Mouse (Mus musculus) cortical plate, adult 2 months (tissue): ENCODE data around the gene Lztfl1.

Experiments used
- CTCF ChIP-seq: fragments of 200-500 bp; IDR thresholded peaks from 2 replicates; pipeline ENCODE4 v1.5.1; 2011; ENCODE audit warnings: mild to moderate bottlenecking, control low read depth, low read length; ENCODE audit not compliant: insufficient read depth; ENCODE audit errors: extremely low read depth
- POLR2A ChIP-seq: fragments of 200-500 bp; IDR thresholded peaks from 2 replicates; pipeline ENCODE4 v1.6.1; 2011; ENCODE audit warnings: mild to moderate bottlenecking, low read length, control low read depth; ENCODE audit not compliant: insufficient read depth; ENCODE audit errors: extremely low read depth

- TF ChIP-seq CTCF: no peak
- TF ChIP-seq POLR2A: no peak
These were observed 67.5 kb downstream of the Lztfl1 start for GRCm38 (mm10) chr9:123649785-123650511.
